Mouse (Mus musculus) lung, postnatal 0 days (tissue): ENCODE results near the gene Dab2ip. TPM values are rescaled to one million over a fixed set of nuclear protein-coding genes. Genes with fewer than 3 reads are reported as not detected.
A peak's percentile ranks its signal among the peaks of the same experiment; 100 is the strongest.

ENCODE experiments used
- ATAC-seq: fragments of 200-750 bp; cut with Nextera tagmentation; 2 replicates; pipeline ENCODE4 v1.8.0; 2017; ENCODE audit warnings: moderate library complexity
- DNase-seq: peaks from one replicate; pipeline ENCODE4 v3.0.0-alpha.2; 2016; ENCODE audit warnings: low spot score
- H3K27ac ChIP-seq: fragments of 300-500 bp; sonication (generic); 2 replicates; pipeline ENCODE4 v1.5.1; 2014; ENCODE audit warnings: antibody characterized with exemption, mild to moderate bottlenecking, low read length, mixed read lengths
- H3K27me3 ChIP-seq: fragments of 300-500 bp; sonication (generic); replicated peaks from 2 replicates; pipeline ENCODE4 v1.6.1; 2014; ENCODE audit warnings: low read length, mixed read lengths; ENCODE audit not compliant: insufficient read depth
- H3K36me3 ChIP-seq: fragments of 300-500 bp; sonication (generic); 2 replicates; pipeline ENCODE4 v1.6.1; 2014; ENCODE audit warnings: low read length, mixed read lengths; ENCODE audit not compliant: insufficient read depth
- H3K4me1 ChIP-seq: fragments of 300-500 bp; sonication (generic); 2 replicates; pipeline ENCODE4 v1.6.1; 2014; ENCODE audit warnings: antibody characterized with exemption, low read depth, low read length, mixed read lengths; ENCODE audit not compliant: insufficient read depth
- H3K4me2 ChIP-seq: fragments of 300-500 bp; sonication (generic); replicated peaks from 2 replicates; pipeline ENCODE4 v1.6.1; 2014; ENCODE audit warnings: low read depth, mild to moderate bottlenecking, low read length, moderate library complexity, mixed read lengths
- H3K4me3 ChIP-seq: fragments of 300-500 bp; sonication (generic); 2 replicates; pipeline ENCODE4 v1.5.1; 2014; ENCODE audit warnings: low read depth, low read length
- H3K9ac ChIP-seq: fragments of 300-500 bp; sonication (generic); replicated peaks from 2 replicates; pipeline ENCODE4 v1.6.1; 2014; ENCODE audit warnings: low read depth, mild to moderate bottlenecking
- H3K9me3 ChIP-seq: fragments of 300-500 bp; sonication (generic); 2 replicates; pipeline ENCODE4 v1.6.1; 2016; ENCODE audit warnings: low read length, mixed read lengths
- CTCF ChIP-seq: IDR thresholded peaks from 2 replicates; pipeline ENCODE4 v1.5.1; 2016; ENCODE audit warnings: antibody characterized with exemption, mild to moderate bottlenecking
- EP300 ChIP-seq: IDR thresholded peaks from 2 replicates; pipeline ENCODE4 v1.6.1; 2016; ENCODE audit warnings: antibody characterized with exemption, mild to moderate bottlenecking, control low read depth
- WGBS: fragments of 180-500 bp; shearing (Covaris S2); extraction: QIAGEN DNeasy Blood & Tissue Kit; methylation state at CpG from one replicate; pipeline ENCODE4 v1.1.7; 2014; 5-methylcytosine and 5-hydroxymethylcytosine counted together
- polyA plus RNA-seq: library from polyadenylated mRNA; unstranded; fragments of >200 nt; fragmentation: Nextera tagmentation; extraction: Ambion mirVana; gene quantifications from 2 replicates; pipeline ENCODE4 v1.2.1, GENCODE M21; 2015

Dab2ip gene
- polyA plus RNA-seq, 1 experiment from 2014 or later = 75.8 TPM

GRCm38 (mm10) chr2:35693037-35693436 is 135.0 kb downstream of the Dab2ip start:
- H3K9me3 ChIP-seq = no peaks in the 10 kb centered on the region
- no peak for DNase-seq
- ATAC-seq = no peak
- peak overlapping the region; percentile 50 for H3K4me2 ChIP-seq
- H3K4me1 ChIP-seq = peaks cover 80% of the 10 kb centered on the region
- H3K9ac ChIP-seq = 0 out of 2 replicates have a peak overlapping the region, but pooled peaks have one; percentile 2
- TF ChIP-seq EP300 (no peak), CTCF (0 out of 2 replicates have a peak, but pooled peaks have one; percentile 4)
- H3K27ac ChIP-seq = peak overlapping the region; percentile 78
- no peaks in the 10 kb centered on the region for H3K27me3 ChIP-seq
- 0 out of 2 replicates have a peak overlapping the region, but pooled peaks have one; percentile 12 for H3K4me3 ChIP-seq
- WGBS = 45% methylated on average over 7 of the region's 7 CpGs
- H3K36me3 ChIP-seq = no peaks in the 10 kb centered on the region

- H3K4me1 ChIP-seq = peaks cover 78% of the 10 kb centered on the region
- no peak overlapping the region for H3K4me3 ChIP-seq
Observed at GRCm38 (mm10) chr2:35694111-35694510, 136.0 kb downstream of the Dab2ip start.

GRCm38 (mm10) chr2:35696193-35696541 is 138.1 kb downstream of the Dab2ip start:
- no peak for DNase-seq
- H3K4me3 ChIP-seq = no peak overlapping the region

More at GRCm38 (mm10) chr2:35694111-35694510, 136.0 kb downstream of the Dab2ip start:
- no peak for ATAC-seq
- no peaks in the 10 kb centered on the region for H3K36me3 ChIP-seq
- TF ChIP-seq EP300 = no peak
- no peak for TF ChIP-seq CTCF
- DNase-seq = no peak
- WGBS = 45% methylated on average over 2 of the region's 2 CpGs
- no peaks in the 10 kb centered on the region for H3K9me3 ChIP-seq
- no peaks in the 10 kb centered on the region for H3K27me3 ChIP-seq
- 0 out of 2 replicates have a peak overlapping the region, but pooled peaks have one; percentile 50 for H3K4me2 ChIP-seq
- no peak overlapping the region for H3K9ac ChIP-seq
- peak overlapping the region; percentile 78 for H3K27ac ChIP-seq

GRCm38 (mm10) chr2:35696542-35697391 is 138.7 kb downstream of the Dab2ip start:
- WGBS = 11% methylated on average over 3 of the region's 3 CpGs
- ATAC-seq = peak; percentile 43
- H3K4me2 ChIP-seq = peak overlapping the region; percentile 44
- no peaks in the 10 kb centered on the region for H3K36me3 ChIP-seq
- DNase-seq = peak; percentile 87
- TF ChIP-seq EP300 = no peak
- TF ChIP-seq CTCF = peak; percentile 35
- no peaks in the 10 kb centered on the region for H3K9me3 ChIP-seq
- H3K4me3 ChIP-seq = no peak overlapping the region
- no peak overlapping the region for H3K9ac ChIP-seq
- peaks cover 66% of the 10 kb centered on the region for H3K4me1 ChIP-seq
- no peaks in the 10 kb centered on the region for H3K27me3 ChIP-seq
- H3K27ac ChIP-seq = peak overlapping the region; percentile 88

More at GRCm38 (mm10) chr2:35696193-35696541, 138.1 kb downstream of the Dab2ip start:
- WGBS = 40% methylated on average over 7 of the region's 7 CpGs
- Histone ChIP-seq H3K27me3 (no peaks in the 10 kb centered on the region), H3K4me1 (peaks cover 68% of the 10 kb centered on the region), H3K27ac (peak overlapping the region; percentile 88), H3K4me2 (peak overlapping the region; percentile 44), H3K9ac (0 out of 2 replicates have a peak overlapping the region, but pooled peaks have one; percentile 5), H3K9me3 (no peaks in the 10 kb centered on the region), H3K36me3 (no peaks in the 10 kb centered on the region)
- no peak for TF ChIP-seq CTCF
- no peak for TF ChIP-seq EP300
- ATAC-seq = no peak

- Histone ChIP-seq H3K27ac (no peak overlapping the region), H3K27me3 (no peaks in the 10 kb centered on the region), H3K9me3 (no peaks in the 10 kb centered on the region), H3K9ac (no peak overlapping the region), H3K36me3 (no peaks in the 10 kb centered on the region), H3K4me2 (no peak overlapping the region), H3K4me1 (peaks cover 59% of the 10 kb centered on the region), H3K4me3 (no peak overlapping the region)
- WGBS = 53% methylated on average over 3 of the region's 3 CpGs
- no peak for TF ChIP-seq CTCF
- TF ChIP-seq EP300 = 0 out of 2 replicates have a peak, but pooled peaks have one; percentile 19
- ATAC-seq (peak; percentile 32), DNase-seq (no peak)
Observed at GRCm38 (mm10) chr2:35697768-35698167, 139.7 kb downstream of the Dab2ip start.

GRCm38 (mm10) chr2:35700966-35701365 is 142.9 kb downstream of the Dab2ip start:
- ATAC-seq (no peak), DNase-seq (no peak)
- TF ChIP-seq EP300 (no peak), CTCF (no peak)
- H3K4me1 ChIP-seq = peaks cover 38% of the 10 kb centered on the region
- H3K4me3 ChIP-seq = no peak overlapping the region
- 85% methylated on average over 2 of the region's 2 CpGs for WGBS
- H3K27me3 ChIP-seq = no peaks in the 10 kb centered on the region
- peak overlapping the region; percentile 27; the same call in 1 of the 2 replicates for H3K27ac ChIP-seq
- H3K9ac ChIP-seq = no peak overlapping the region
- H3K36me3 ChIP-seq = no peaks in the 10 kb centered on the region; the same call in 1 of the 2 replicates
- H3K9me3 ChIP-seq = no peaks in the 10 kb centered on the region
- H3K4me2 ChIP-seq = no peak overlapping the region
